Mouse (Mus musculus) WW6 (cell line): ENCODE data around the gene Defa2.
"Not testable (repeated sequence)": the region's sequence is repeated elsewhere in the genome, so short reads cannot be mapped to it uniquely, and the experiment has no call there.

Experiments used
- DNase-seq: peaks from one replicate; pipeline ENCODE4 v3.0.0-alpha.2; 2013; ENCODE audit warnings: low read depth, low spot score

Gene Defa2

GRCm38 (mm10) chr8:21378215-21378614 is at the start of gene Defa2:
TSS of gene Defa2 (plus strand) at chr8:21378515.
- DNase-seq: not testable (repeated sequence)

GRCm38 (mm10) chr8:21391511-21391910 is 13.2 kb downstream of the Defa2 start, which contains the start of gene Defa33:
TSS of gene Defa33 (plus strand) at chr8:21391811.
- not testable (repeated sequence) for DNase-seq

- DNase-seq: not testable (repeated sequence)
Measured at GRCm38 (mm10) chr8:21427111-21427510, 48.8 kb downstream of the Defa2 start, which contains the start of gene Defa36. TSS of gene Defa36 (plus strand) at chr8:21427411.
